Mouse (Mus musculus) intestine, postnatal 0 days (tissue): Measurements from ENCODE around the gene Glyctk. TPM values are rescaled to one million over a fixed set of nuclear protein-coding genes. Genes with fewer than 3 reads are reported as not detected.
A peak's percentile ranks its signal among the peaks of the same experiment; 100 is the strongest.

ENCODE experiments used
- ATAC-seq: fragments of 200-750 bp; cut with Nextera tagmentation; 2 replicates; pipeline ENCODE4 v1.8.0; 2017; ENCODE audit warnings: mild to moderate bottlenecking, moderate TSS enrichment, moderate library complexity
- H3K27ac ChIP-seq: fragments of 300-500 bp; sonication (generic); 2 replicates; pipeline ENCODE4 v1.5.1; 2014; ENCODE audit warnings: mild to moderate bottlenecking, low read depth, low read length, moderate library complexity
- H3K27me3 ChIP-seq: fragments of 300-500 bp; sonication (generic); replicated peaks from 2 replicates; pipeline ENCODE4 v1.6.1; 2014; ENCODE audit warnings: low read length, mixed read lengths; ENCODE audit not compliant: control insufficient read depth, insufficient read depth
- H3K36me3 ChIP-seq: fragments of 300-500 bp; sonication (generic); 2 replicates; pipeline ENCODE4 v1.6.1; 2014; ENCODE audit warnings: mild to moderate bottlenecking, moderate library complexity; ENCODE audit not compliant: control insufficient read depth, insufficient read depth
- H3K4me1 ChIP-seq: fragments of 300-500 bp; sonication (generic); replicated peaks from 2 replicates; pipeline ENCODE4 v1.6.1; 2014; ENCODE audit warnings: antibody characterized with exemption, low read length, mixed read lengths; ENCODE audit not compliant: control insufficient read depth, insufficient read depth
- H3K4me2 ChIP-seq: fragments of 300-500 bp; sonication (generic); replicated peaks from 2 replicates; pipeline ENCODE4 v1.6.1; 2014; ENCODE audit warnings: low read depth, mild to moderate bottlenecking, moderate library complexity
- H3K4me3 ChIP-seq: fragments of 300-500 bp; sonication (generic); 2 replicates; pipeline ENCODE4 v1.5.1; 2014; ENCODE audit warnings: low read depth, low read length
- H3K9ac ChIP-seq: fragments of 300-500 bp; sonication (generic); 2 replicates; pipeline ENCODE4 v1.6.1; 2014; ENCODE audit warnings: mild to moderate bottlenecking, low read depth, low read length
- H3K9me3 ChIP-seq: fragments of 300-500 bp; sonication (generic); 2 replicates; pipeline ENCODE4 v1.6.1; 2016; ENCODE audit warnings: mixed run types; ENCODE audit not compliant: control insufficient read depth
- CTCF ChIP-seq: sonication (generic); IDR thresholded peaks from 2 replicates; pipeline ENCODE4 v1.5.1; 2016; ENCODE audit warnings: low read depth, mild to moderate bottlenecking, control low read depth, antibody characterized with exemption, moderate library complexity
- WGBS: fragments of 180-500 bp; shearing (Covaris S2); extraction: QIAGEN DNeasy Blood & Tissue Kit; methylation state at CpG from one replicate; pipeline ENCODE4 v1.1.7; 2014; 5-methylcytosine and 5-hydroxymethylcytosine counted together
- microRNA counts: library from miRNA; unstranded; fragments of <30 nt; microRNA quantifications from one replicate; lab custom pipeline; 2016
- microRNA-seq: library from miRNA; unstranded; fragments of <30 nt; microRNA quantifications from one replicate; pipeline ENCODE4, GENCODE M21; 2016
- polyA plus RNA-seq: library from polyadenylated mRNA; unstranded; fragments of >200 nt; fragmentation: Nextera tagmentation; extraction: Ambion mirVana; gene quantifications from 2 replicates; pipeline ENCODE4 v1.2.1, GENCODE M21; 2015

The Glyctk gene
- polyA plus RNA-seq, 1 experiment from 2014 or later, result 17.4 TPM

GRCm38 (mm10) chr9:106106241-106106640 is 51.7 kb downstream of the Glyctk start:
- H3K9me3 ChIP-seq, result no peaks in the 10 kb centered on the region
- ATAC-seq, result no peak
- H3K27me3 ChIP-seq, result no peaks in the 10 kb centered on the region
- H3K9ac ChIP-seq, result no peak overlapping the region
- no peak overlapping the region for H3K4me2 ChIP-seq
- no peak for TF ChIP-seq CTCF
- H3K27ac ChIP-seq, result no peak overlapping the region
- H3K36me3 ChIP-seq, result no peaks in the 10 kb centered on the region
- 64% methylated on average over 9 of the region's 9 CpGs for whole genome bisulfite sequencing
- no peak overlapping the region for H3K4me3 ChIP-seq
- H3K4me1 ChIP-seq, result no peaks in the 10 kb centered on the region

GRCm38 (mm10) chr9:106104401-106104800 is 53.5 kb downstream of the Glyctk start:
- Histone ChIP-seq H3K4me2 (no peak overlapping the region), H3K4me1 (no peaks in the 10 kb centered on the region), H3K9me3 (no peaks in the 10 kb centered on the region), H3K9ac (no peak overlapping the region), H3K27me3 (no peaks in the 10 kb centered on the region), H3K36me3 (no peaks in the 10 kb centered on the region), H3K27ac (no peak overlapping the region), H3K4me3 (no peak overlapping the region)
- 87% methylated on average over 7 of the region's 7 CpGs for WGBS
- TF ChIP-seq CTCF, result no peak
- no peak for ATAC-seq

MicroRNAs within 50 kb of the gene (microRNA counts, 519-probe panel; counts per million panel counts)
- microRNA mmu-let-7g (lab: Ali Mortazavi, UCI), result 6,304 counts per million, percentile 99 among the panel's probes with 10 or more counts

Small RNA genes within 50 kb of the gene (microRNA-seq; reads per million reads assigned to microRNA genes)
- 4.9 reads per million, percentile 12 among the genes with 10 or more reads in this experiment for gene Mir135a-1
- gene Mirlet7g, result 52,488 reads per million, percentile 100 among the genes with 10 or more reads in this experiment

Other genes starting within 250 kb of the Glyctk start
- gene Col6a5, start 197.5 kb downstream of the Glyctk start, polyA plus RNA-seq, result 3.6 and 4.0 TPM in 2 replicates
- gene Col6a4, start 61.4 kb downstream of the Glyctk start, polyA plus RNA-seq, result 39.8 and 46.6 TPM in 2 replicates
- 10.6 and 11.3 TPM in 2 replicates for gene Wdr82, start 12.8 kb upstream of the Glyctk start, polyA plus RNA-seq
- 10.0 and 10.8 TPM in 2 replicates for gene Ppm1m, start 41.6 kb upstream of the Glyctk start, polyA plus RNA-seq
- gene Twf2, start 45.0 kb upstream of the Glyctk start, polyA plus RNA-seq, result 21.9 and 25.6 TPM in 2 replicates
- 0.08 and 0.09 TPM in 2 replicates for gene Tlr9, start 64.5 kb upstream of the Glyctk start, polyA plus RNA-seq
- 81.2 and 82.9 TPM in 2 replicates for gene Alas1, start 90.5 kb upstream of the Glyctk start, polyA plus RNA-seq
- gene Poc1a, start 122.9 kb upstream of the Glyctk start, polyA plus RNA-seq, result 11.5 and 12.3 TPM in 2 replicates
- gene Dusp7, start 210.5 kb upstream of the Glyctk start, polyA plus RNA-seq, result 4.6 TPM in 2 replicates